Mouse (Mus musculus) liver, embryonic 14.5 days (tissue): Measurements from ENCODE around the gene Prr12.

Experiments used
- CTCF ChIP-seq: IDR thresholded peaks from 2 replicates; pipeline ENCODE4 v1.5.1; 2016; ENCODE audit warnings: antibody characterized with exemption, low read depth, control low read depth
- EP300 ChIP-seq: IDR thresholded peaks from 2 replicates; pipeline ENCODE4 v1.6.1; 2016; ENCODE audit warnings: antibody characterized with exemption, low read depth

DNA sequence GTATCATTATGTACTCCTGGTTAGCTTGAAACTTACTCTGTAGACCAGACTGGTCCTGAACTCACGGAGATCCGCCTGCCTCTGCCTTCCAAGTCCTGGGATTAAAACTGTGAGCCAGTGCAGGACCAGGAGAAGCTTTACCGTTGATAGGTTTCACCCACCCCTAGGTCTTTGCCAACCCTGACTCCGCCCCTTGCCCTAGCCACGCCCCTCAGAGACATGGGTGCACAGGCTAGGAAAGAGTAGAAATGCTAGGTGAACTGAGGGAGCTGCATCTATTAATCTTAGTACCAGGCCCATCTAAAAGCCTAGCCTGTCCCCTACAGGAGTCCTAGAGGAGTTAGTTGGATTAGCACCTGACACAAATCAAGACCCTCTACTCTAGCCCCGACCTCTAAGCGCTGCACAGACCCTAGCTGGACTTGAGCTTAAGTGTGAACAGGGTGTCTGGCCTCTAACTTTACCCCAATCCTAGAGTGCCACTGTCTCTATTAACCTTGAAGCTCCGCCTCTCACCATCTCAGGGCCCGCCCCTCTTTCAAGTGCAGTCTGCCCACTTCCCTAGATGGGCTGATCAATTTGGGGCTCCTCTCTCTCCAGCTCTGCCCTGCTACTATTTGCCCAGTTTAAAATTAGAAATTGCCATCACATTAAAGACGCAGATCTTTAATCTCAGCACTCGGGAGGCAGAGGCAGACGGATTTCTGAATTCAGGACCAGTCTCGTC, 37.7 kb upstream of the Prr12 start:
- TF ChIP-seq CTCF, result no peak
- no peak for TF ChIP-seq EP300
